Mouse (Mus musculus) liver, embryonic 13.5 days (tissue): ENCODE results near the gene Shisa5. TPM values are rescaled to one million over a fixed set of nuclear protein-coding genes. Genes with fewer than 3 reads are reported as not detected.

Experiments used
- ATAC-seq: fragments of 200-750 bp; cut with Nextera tagmentation; 2 replicates; pipeline ENCODE4 v1.8.0; 2017; ENCODE audit warnings: low read depth, mild to moderate bottlenecking, moderate number of reproducible peaks, moderate library complexity
- DNase-seq: peaks from one replicate; pipeline ENCODE4 v3.0.0; 2022
- H3K27ac ChIP-seq: fragments of 300-500 bp; sonication (generic); 2 replicates; pipeline ENCODE4 v1.5.1; 2015; ENCODE audit warnings: moderate library complexity, mild to moderate bottlenecking, inconsistent platforms
- H3K27me3 ChIP-seq: fragments of 300-500 bp; sonication (generic); 2 replicates; pipeline ENCODE4 v1.6.1; 2015; ENCODE audit warnings: mild to moderate bottlenecking, inconsistent platforms
- H3K36me3 ChIP-seq: fragments of 300-500 bp; sonication (generic); 2 replicates; pipeline ENCODE4 v1.6.1; 2015; ENCODE audit warnings: mild to moderate bottlenecking, inconsistent platforms
- H3K4me1 ChIP-seq: fragments of 300-500 bp; sonication (generic); replicated peaks from 2 replicates; pipeline ENCODE4 v1.6.1; 2015; ENCODE audit warnings: inconsistent platforms
- H3K4me2 ChIP-seq: fragments of 300-500 bp; sonication (generic); 2 replicates; pipeline ENCODE4 v1.6.1; 2015; ENCODE audit warnings: inconsistent platforms, mild to moderate bottlenecking, moderate library complexity
- H3K4me3 ChIP-seq: fragments of 300-500 bp; sonication (generic); replicated peaks from 2 replicates; pipeline ENCODE4 v1.5.1; 2015; ENCODE audit warnings: mild to moderate bottlenecking, inconsistent platforms
- H3K9ac ChIP-seq: fragments of 300-500 bp; sonication (generic); 2 replicates; pipeline ENCODE4 v1.6.1; 2015; ENCODE audit warnings: mild to moderate bottlenecking, inconsistent platforms
- H3K9me3 ChIP-seq: fragments of 300-500 bp; sonication (generic); replicated peaks from 2 replicates; pipeline ENCODE4 v1.6.1; 2016; ENCODE audit warnings: inconsistent platforms
- WGBS: fragments of 180-500 bp; shearing (Covaris S2); methylation state at CpG from one replicate; pipeline ENCODE4 v1.1.7; 2015; ENCODE audit not compliant: insufficient replicate concordance; 5-methylcytosine and 5-hydroxymethylcytosine counted together
- polyA plus RNA-seq: library from polyadenylated mRNA; unstranded; fragments of >200 nt; fragmentation: Nextera tagmentation; extraction: Ambion mirVana; gene quantifications from 2 replicates; pipeline ENCODE4 v1.2.1, GENCODE M21; 2015

Shisa5 gene
- polyA plus RNA-seq, 1 experiment from 2014 or later: 20.0 TPM

DNA sequence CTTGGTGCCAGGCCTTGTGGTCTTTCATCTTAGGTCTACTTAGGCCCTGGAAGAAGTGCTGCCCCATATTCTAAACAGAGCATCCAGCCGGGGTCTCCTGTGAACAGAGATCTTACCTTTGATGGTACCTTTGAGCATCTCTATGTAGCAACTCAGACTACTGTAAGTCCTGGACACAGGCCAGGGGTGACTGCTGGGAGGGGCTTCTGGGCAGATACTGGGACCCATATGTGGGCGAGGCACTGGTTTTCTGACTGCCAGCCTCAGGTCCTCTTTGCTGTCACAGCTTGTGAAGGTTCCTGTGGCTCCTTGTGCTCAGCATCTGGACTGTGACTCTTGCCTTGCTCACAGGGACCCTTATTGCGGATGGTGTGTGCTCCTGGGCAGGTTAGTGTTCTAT is 64.2 kb downstream of the Shisa5 start:
- H3K36me3 ChIP-seq: peaks cover 13% of the 10 kb centered on the region; the same call in 1 of the 2 replicates
- 59% methylated on average over 3 of the region's 3 CpGs for WGBS
- no peak overlapping the region for H3K4me3 ChIP-seq
- DNase-seq (no peak), ATAC-seq (no peak)
- H3K4me2 ChIP-seq: no peak overlapping the region
- H3K9me3 ChIP-seq: no peaks in the 10 kb centered on the region
- no peak overlapping the region for H3K27ac ChIP-seq
- H3K4me1 ChIP-seq: peaks cover 16% of the 10 kb centered on the region
- peaks cover under 1% of the 10 kb centered on the region; the same call in 1 of the 2 replicates for H3K27me3 ChIP-seq
- no peak overlapping the region for H3K9ac ChIP-seq

DNA sequence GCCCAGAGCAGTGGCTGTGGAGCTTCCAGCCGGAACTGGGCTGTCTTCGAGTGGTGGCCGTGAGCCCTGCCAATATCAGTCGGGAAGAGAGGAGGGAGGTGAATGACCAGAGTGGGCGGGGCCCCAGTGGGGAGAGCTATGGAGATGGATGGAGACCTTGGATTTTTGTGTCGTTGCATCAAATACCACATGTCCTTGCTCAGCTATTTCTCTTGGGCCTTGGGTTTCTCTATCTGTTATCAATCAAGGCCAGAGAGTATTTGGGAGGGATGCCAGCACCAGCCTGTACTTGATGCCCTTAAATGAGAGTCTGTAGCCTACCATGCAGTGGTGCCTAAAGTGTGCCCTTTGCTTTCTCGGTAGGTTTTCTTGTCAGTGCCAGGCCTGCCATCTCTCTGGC is 64.9 kb downstream of the Shisa5 start:
- DNase-seq (no peak), ATAC-seq (no peak)
- no peaks in the 10 kb centered on the region for H3K9me3 ChIP-seq
- H3K4me2 ChIP-seq: no peak overlapping the region
- H3K4me1 ChIP-seq: peaks cover 11% of the 10 kb centered on the region
- H3K27me3 ChIP-seq: no peaks in the 10 kb centered on the region
- WGBS: 63% methylated on average over 7 of the region's 7 CpGs
- no peak overlapping the region for H3K27ac ChIP-seq
- no peak overlapping the region for H3K4me3 ChIP-seq
- H3K9ac ChIP-seq: no peak overlapping the region
- H3K36me3 ChIP-seq: peaks cover 17% of the 10 kb centered on the region; the same call in 1 of the 2 replicates

DNA sequence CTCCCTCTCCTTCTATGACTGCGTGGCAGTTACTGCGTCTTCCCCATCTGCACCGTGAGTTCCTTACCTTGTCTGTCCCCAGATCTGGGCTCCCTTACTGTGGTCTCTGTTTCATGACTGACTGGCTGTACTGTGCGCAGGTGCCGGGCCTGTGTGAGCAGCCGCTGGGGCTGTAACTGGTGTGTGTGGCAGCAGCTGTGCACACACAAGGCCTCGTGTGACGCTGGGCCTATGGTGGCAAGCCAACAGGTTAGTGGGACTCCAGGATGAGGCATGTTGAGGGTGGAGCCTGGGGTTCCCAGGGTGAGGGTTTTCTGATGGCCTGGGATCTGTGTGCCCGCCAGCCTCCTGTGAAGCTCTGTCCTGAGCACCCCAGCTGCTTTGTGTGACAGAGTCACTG is 65.7 kb downstream of the Shisa5 start:
- DNase-seq (no peak), ATAC-seq (no peak)
- Histone ChIP-seq H3K9me3 (no peaks in the 10 kb centered on the region), H3K36me3 (peaks cover 24% of the 10 kb centered on the region), H3K4me1 (peaks cover 3% of the 10 kb centered on the region), H3K27me3 (no peaks in the 10 kb centered on the region), H3K4me2 (no peak overlapping the region), H3K9ac (no peak overlapping the region), H3K27ac (no peak overlapping the region), H3K4me3 (no peak overlapping the region)
- 81% methylated on average over 9 of the region's 9 CpGs for WGBS

DNA sequence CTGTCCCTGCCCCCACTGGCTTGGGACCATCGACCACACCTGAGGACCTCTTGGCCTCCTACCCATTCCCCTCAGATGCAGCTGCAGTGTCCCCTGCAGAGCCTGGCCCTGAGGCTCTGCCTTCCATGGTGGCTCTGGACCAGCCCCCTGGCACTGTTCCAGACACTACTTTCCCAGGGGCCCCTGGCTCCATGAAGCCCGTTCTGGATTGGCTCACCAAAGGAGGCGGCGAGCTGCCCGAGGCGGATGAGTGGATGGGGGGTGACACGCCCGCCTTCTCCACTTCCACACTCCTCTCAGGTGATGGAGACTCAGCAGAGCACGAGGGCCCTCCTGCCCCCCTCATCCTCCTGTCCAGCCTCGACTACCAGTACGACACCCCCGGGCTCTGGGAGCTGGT is 66.6 kb downstream of the Shisa5 start:
- peaks cover 30% of the 10 kb centered on the region for H3K36me3 ChIP-seq
- no peak overlapping the region for H3K9ac ChIP-seq
- no peak overlapping the region for H3K4me3 ChIP-seq
- DNase-seq (no peak), ATAC-seq (no peak)
- 72% methylated on average over 12 of the region's 12 CpGs for WGBS
- no peaks in the 10 kb centered on the region for H3K27me3 ChIP-seq
- no peaks in the 10 kb centered on the region for H3K4me1 ChIP-seq
- H3K27ac ChIP-seq: no peak overlapping the region
- H3K9me3 ChIP-seq: no peaks in the 10 kb centered on the region
- no peak overlapping the region for H3K4me2 ChIP-seq

DNA sequence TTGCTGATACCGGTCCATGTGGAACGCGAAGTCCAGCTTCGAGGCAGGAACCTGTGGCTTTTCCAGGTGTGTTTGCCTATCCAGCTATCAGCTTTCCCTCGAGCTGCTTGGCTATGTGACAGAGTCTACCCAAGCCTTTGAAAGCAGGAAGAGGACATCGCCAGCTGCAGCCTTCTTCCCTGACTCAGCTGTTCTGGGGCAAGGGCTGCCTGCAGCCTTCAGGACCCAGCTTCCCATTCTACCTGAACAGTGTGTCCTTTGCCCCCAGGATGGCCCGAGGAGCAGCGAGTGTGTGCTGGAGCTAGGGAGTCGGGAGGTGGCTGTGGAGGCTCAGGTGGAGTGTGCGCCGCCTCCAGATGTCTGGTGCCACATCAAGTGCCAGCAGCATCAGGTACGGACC is 67.3 kb downstream of the Shisa5 start:
- Histone ChIP-seq H3K27ac (no peak overlapping the region), H3K27me3 (no peaks in the 10 kb centered on the region), H3K9me3 (no peaks in the 10 kb centered on the region), H3K36me3 (peaks cover 33% of the 10 kb centered on the region), H3K4me3 (no peak overlapping the region), H3K9ac (no peak overlapping the region), H3K4me1 (no peaks in the 10 kb centered on the region), H3K4me2 (no peak overlapping the region)
- no peak for DNase-seq
- 70% methylated on average over 12 of the region's 12 CpGs for WGBS
- no peak for ATAC-seq

DNA sequence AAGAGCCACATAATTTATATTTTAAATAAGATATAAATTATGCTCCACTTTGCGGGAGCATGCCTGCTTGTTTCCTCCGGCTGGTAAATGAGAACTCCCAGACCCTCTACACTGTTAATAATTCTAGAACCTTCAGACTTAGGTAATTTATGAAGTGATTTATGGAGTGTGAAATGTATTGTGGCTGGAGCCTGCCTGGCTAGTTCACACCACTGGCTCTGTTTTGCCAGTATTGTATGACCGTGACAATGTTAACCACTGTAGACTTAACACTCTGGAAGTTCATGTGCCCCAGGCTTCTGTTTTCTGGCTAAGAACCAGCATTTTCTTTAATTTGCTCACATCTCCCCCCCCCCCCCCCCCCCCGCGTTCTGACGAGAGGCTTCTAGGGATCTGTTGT is 69.0 kb downstream of the Shisa5 start:
- no peak overlapping the region for H3K27ac ChIP-seq
- H3K4me2 ChIP-seq: no peak overlapping the region
- H3K4me1 ChIP-seq: no peaks in the 10 kb centered on the region
- H3K36me3 ChIP-seq: peaks cover 40% of the 10 kb centered on the region
- 67% methylated on average over 6 of the region's 6 CpGs for WGBS
- ATAC-seq: no peak
- DNase-seq: no peak
- H3K9ac ChIP-seq: no peak overlapping the region
- H3K9me3 ChIP-seq: no peaks in the 10 kb centered on the region
- no peaks in the 10 kb centered on the region for H3K27me3 ChIP-seq
- H3K4me3 ChIP-seq: no peak overlapping the region

Other genes with a start within 250 kb of the Shisa5 start
- gene Nckipsd, start 230.2 kb upstream of the Shisa5 start, polyA plus RNA-seq: 3.9 and 5.9 TPM in 2 replicates
- 0.03 TPM in 2 replicates for gene Celsr3, start 212.2 kb upstream of the Shisa5 start, polyA plus RNA-seq
- 6.7 and 8.6 TPM in 2 replicates for gene Slc26a6, start 185.3 kb upstream of the Shisa5 start, polyA plus RNA-seq
- not detected in 2 replicates for gene Tmem89, start 123.9 kb upstream of the Shisa5 start, polyA plus RNA-seq
- gene Uqcrc1, start 101.9 kb upstream of the Shisa5 start, polyA plus RNA-seq: 354 and 355 TPM in 2 replicates
- 0.28 and 0.38 TPM in 2 replicates for gene Col7a1, start 85.0 kb upstream of the Shisa5 start, polyA plus RNA-seq
- gene Ucn2, start 52.6 kb upstream of the Shisa5 start, polyA plus RNA-seq: not detected in 2 replicates
- gene Pfkfb4, start 46.8 kb upstream of the Shisa5 start, polyA plus RNA-seq: 2.3 and 2.5 TPM in 2 replicates
- gene Trex1, start 21.2 kb downstream of the Shisa5 start, polyA plus RNA-seq: 7.4 and 8.9 TPM in 2 replicates
- gene Atrip, start 35.6 kb downstream of the Shisa5 start, polyA plus RNA-seq: 12.6 and 12.7 TPM in 2 replicates
- gene Ccdc51, start 43.9 kb downstream of the Shisa5 start, polyA plus RNA-seq: 14.6 and 14.7 TPM in 2 replicates
- gene Tma7, start 44.0 kb downstream of the Shisa5 start, polyA plus RNA-seq: 480 and 506 TPM in 2 replicates
- 2.3 and 3.2 TPM in 2 replicates for gene Plxnb1, start 56.8 kb downstream of the Shisa5 start, polyA plus RNA-seq
- not detected in 2 replicates for gene Fbxw21, start 123.5 kb downstream of the Shisa5 start, polyA plus RNA-seq
- not detected in 2 replicates for gene Fbxw13, start 157.4 kb downstream of the Shisa5 start, polyA plus RNA-seq
- gene Fbxw20, start 196.2 kb downstream of the Shisa5 start, polyA plus RNA-seq: not detected in 2 replicates
- gene Fbxw14, start 249.1 kb downstream of the Shisa5 start, polyA plus RNA-seq: not detected in 2 replicates